Mouse (Mus musculus): ENCODE results near the gene Ptges3.
"Not testable (repeated sequence)": the region's sequence is repeated elsewhere in the genome, so short reads cannot be mapped to it uniquely, and the experiment has no call there.

Gene Ptges3

DNA sequence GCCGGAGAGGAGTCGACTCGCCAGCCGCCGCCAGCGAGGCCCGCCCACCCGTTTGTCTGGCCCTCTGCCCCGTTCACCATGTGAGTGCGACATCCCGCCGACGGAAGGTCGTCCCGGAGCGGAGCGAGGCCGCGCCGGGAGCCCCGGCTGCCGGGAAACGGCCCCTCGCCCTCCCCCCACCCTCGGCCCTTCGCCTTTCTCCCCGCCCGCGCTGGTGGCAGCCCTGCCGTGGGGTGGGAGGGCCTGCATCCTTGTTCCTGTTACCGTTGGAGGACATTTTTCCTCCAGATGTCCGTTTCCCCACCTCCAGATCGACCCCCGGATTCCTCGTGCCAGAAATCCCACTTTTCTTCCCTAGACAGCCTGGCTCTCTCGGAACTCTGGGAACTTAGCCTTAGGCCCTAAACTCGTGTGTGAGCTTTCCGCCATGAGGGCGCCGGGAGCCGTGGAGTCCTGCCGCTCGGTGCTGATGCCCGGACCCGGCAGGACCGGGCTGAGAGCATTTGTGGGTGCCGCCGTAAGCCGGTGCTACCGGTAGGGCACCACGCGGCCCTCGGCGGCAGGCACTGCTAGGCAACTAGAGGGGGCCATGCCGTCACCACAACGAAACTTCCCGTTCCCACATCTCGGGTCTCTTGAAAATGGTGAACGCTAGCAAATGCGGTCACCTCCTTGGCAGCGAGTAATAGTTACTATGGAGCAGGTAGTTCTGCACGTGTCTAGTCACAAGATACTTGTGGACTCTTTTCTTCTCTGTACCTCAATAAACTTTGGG is 640 bp downstream of the Ptges3 start:
- peak; percentile 23 for DNase-seq (ENCODE audit: low read depth, low spot score)

DNA sequence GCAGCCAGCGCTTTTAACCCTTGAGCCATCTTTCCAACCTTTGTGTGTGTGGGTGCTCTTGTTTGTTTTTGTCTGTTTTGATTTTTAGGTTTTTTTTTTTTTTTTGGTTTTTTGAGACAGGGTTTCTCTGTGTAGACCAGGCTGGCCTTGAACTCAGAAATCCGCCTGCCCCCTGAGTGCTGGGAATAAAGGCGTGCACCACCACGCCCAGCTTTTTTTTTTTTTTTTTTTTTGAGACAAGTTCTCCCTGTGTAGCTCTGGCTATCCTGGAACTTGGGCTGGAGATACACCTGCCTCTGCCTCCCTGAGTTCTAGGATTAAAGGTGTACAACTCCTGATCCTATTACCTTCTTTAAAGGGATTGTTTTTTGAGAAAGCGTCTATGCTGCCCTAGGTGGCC is 2.4 kb downstream of the Ptges3 start:
- no peak for DNase-seq (ENCODE audit: low read depth, low spot score)

DNA sequence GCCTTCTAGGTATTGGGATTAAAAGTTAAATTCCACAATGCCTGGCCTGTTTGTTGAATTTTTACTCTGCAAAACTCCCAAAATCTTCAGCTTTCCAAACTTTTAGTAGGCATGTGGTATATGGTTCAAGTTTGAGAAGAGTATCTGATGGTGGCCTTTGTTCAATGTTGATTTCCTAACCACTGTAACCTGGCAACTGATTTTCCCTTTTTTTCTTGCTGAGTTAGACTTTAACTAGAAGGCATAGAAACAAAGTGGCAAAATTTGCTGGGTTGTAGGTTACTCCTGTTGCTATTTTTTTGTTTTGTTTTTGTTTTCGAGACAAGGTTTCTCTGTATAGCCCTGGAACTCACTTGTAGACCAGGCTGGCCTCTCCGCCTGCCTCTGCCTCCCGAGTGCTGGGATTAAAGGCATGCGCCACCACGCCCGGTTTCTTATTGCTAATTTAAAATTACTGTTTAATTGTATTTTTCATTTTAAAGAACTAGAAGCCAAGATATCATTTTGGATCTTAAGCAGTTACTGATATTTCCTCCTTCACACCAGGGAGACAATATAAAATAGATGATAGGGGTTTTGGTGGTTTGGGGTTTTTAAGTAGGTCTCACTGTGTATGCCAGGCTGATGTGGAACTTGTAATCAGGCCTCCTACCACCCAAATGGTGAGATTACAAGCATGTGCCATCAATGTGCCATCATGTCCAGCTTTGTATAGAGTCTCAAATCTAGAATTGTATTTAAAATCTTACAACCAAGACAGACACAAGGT is 3.7 kb downstream of the Ptges3 start:
- no peak for DNase-seq (ENCODE audit: low read depth, low spot score)

DNA sequence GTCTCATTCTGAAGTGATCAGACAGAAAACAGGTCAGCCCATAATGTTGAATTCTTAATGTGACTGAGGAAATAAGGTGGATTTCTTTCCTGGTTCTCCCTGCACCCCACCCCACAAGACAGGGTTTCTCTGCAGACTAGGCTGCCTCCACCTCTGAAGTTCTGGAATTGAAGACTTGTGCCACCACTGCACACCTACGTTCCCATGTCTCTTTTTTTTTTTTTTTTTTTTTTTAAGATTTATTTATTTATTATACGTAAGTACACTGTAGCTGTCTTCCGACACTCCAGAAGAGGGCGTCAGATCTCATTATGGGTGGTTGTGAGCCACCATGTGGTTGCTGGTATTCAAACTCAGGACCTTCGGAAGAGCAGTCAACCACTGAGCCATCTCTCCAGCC is 7.3 kb downstream of the Ptges3 start:
- DNase-seq (ENCODE audit: low read depth, low spot score): no peak

DNA sequence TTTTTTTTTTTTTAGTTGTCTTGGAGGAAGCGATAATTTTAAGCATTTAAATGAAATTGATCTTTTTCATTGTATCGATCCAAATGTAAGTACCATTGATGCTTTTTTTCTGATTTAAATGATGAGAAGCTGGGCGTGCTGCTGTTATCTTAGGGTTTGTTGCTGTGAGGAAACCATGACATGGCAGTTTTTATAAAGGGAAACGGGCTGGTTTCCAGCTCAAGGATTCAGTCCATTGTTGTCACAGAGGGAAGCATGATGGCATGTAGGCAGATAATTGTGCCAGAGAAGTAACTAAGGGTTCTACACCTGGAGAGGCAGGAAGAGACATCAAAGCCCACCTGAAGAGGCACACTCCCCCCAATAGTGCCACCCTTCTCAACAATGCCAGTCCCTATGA is 10.4 kb downstream of the Ptges3 start:
- no peak for DNase-seq (ENCODE audit: low read depth, low spot score)

DNA sequence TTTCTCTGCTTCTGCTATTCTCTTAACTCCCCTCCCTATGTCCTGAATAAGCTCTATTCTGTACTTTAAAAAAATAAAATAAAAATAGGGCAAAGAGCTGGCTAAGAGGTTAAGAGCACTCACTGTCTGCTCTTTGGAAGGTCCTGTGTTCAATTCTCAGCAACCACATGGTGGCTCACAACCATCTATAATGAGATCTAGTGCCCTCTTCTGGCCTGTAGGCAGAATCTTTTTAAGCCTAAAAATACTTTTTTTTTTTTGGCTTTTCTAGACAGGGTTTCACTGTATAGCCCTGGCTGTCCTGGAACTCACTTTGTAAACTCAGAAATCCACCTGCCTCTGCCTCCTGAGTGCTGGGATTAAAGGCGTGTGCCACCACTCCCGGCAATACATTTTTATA is 11.7 kb downstream of the Ptges3 start:
- DNase-seq (ENCODE audit: low read depth, low spot score): not testable (repeated sequence)

DNA sequence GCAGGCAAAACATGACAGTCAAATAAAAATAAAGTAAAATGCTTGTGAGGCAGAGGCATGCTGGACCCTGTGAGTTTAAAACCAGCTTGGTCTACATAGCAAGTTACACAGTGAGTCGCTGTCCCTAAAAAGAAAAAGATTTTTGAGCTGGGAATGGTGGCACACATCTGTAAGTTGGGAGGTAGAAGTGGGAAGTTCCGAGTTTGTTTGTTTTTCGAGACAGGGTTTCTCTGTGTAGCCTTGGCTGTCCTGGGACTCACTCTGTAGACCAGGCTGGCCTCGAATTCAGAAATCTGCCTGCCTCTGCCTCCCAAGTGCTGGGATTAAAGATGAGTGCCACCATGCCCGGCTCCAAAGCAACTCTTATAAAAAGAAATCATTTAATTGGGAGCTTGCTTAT is 19.5 kb downstream of the Ptges3 start:
- not testable (repeated sequence) for DNase-seq (ENCODE audit: low read depth, low spot score)

DNA sequence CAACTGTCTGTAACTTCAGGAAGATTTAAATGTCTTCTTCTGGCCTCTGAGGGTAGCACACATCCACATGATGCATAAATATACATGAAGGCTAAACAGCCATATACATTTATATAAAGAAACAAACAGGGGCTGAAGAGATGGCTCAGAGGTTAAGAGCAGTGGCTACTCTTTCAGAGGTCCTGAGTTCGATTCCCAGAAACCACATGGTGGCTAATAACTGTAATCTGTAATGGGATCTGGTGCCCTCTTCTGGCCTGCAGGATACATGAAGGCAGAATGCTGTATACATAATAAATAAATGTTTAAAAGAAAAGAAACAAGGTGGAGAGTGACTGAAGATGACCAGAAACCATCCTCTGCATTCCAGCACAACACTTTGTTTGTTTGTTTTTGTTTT is 21.7 kb downstream of the Ptges3 start:
- no peak for DNase-seq (ENCODE audit: low read depth, low spot score)

DNA sequence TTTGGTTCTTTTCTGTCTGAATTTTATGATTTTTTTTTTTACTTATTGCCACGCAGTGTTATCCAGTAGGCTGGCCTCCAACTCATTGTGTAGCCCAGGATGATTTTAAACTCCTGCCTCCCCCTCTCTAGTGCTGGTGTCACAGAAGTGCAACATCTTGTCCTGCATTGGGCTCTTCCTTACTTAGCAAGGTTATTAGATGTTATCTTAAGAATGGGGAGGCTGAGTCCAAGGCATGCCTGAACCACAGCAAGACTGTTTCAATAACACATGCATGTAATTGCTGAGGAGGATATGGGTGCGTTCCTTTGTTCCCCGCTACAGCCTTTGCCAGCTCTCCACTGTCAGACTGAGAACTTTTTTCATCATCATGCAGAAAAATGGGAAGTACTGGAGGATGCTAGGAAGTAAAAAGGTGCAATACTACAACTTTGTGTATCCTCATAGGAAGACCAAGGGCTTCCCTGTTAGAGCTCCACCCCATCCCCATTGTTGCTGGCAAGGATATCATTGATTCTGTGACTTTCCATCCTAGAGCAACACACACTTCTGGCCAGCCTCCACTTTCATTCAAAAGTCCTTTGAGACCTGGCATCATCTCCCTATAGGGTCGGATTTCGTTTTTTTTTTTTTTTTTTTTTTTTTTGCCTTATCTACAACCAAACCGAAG is 23.2 kb downstream of the Ptges3 start:
- DNase-seq (ENCODE audit: low read depth, low spot score): no peak

DNA sequence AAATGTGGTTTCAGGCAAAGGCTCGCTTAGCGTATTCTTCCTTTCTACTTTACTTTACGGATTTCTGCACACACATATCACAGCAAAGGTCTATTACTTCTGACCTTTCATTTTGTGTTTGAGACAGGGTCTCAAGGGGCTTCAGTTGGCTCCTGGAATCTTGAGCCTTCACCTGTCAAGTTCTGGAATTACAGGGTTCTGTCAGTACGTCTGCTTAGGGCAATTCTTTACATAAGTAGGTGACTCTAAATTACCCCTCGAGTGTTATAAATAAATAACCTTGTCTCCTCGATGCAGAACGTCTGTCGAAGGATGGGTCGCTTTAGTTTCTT is 23.7 kb downstream of the Ptges3 start:
- DNase-seq (ENCODE audit: low read depth, low spot score): no peak

DNA sequence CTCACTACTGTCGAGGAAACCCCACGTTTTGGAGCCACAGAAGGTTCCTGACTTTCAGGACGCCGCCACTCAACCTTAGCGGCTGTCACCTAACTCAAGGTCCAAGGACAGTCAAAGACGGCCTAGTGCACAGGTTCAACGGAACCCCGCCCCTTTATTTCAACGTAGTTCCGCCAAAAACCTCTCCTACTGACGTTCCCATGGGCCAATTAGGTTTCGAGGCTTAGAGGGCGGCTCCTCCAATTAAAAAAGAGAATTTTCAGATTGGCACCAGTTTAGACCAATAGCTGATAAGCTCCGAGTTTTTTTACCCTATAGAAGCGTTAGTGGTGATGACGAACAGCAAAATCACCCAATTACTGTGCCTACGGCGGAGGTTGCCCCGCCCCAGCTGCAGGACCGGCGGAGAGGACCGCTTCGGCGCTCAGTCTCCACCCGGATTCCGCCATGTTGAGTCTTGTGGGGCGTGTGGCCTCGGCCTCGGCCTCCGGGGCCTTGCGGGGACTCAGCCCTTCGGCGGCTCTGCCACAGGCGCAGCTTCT is 24.2 kb downstream of the Ptges3 start, which contains the start of gene Atp5b:
Atp5b (plus strand) TSS at position 394 of the 542 bp plus-strand sequence.
- peak; percentile 100 for DNase-seq (ENCODE audit: low read depth, low spot score)

DNA sequence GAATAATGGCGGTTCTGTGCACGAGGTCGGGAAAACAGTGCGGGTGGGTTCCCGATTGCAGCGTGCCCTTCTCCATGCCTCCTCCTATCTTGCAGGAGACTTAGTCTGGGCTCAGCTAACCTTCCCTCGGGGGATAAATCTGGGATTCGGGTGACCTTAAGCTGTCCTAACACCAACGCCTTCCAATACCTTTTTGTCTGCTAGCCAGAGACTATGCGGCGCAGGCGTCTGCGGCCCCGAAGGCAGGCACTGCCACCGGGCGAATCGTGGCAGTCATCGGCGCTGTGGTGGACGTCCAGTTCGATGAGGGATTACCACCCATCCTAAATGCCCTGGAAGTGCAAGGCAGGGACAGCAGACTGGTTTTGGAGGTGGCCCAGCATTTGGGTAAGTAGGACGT is 24.9 kb downstream of the Ptges3 start:
- no peak for DNase-seq (ENCODE audit: low read depth, low spot score)

DNA sequence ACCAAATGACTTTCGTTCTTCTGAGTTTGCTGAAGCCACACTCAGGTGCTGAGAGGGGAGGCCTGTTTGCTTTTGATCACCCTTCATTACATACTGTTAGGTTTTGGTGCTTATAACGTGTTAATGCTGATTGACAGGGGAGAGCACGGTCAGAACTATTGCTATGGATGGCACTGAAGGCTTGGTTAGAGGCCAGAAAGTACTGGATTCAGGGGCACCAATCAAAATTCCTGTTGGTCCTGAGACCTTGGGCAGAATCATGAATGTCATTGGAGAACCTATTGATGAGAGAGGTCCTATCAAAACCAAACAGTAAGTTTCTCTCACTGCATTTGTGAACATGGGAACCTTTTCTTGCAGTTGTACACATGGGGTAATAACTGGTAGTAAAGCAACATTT is 25.4 kb downstream of the Ptges3 start:
- DNase-seq (ENCODE audit: low read depth, low spot score): no peak

DNA sequence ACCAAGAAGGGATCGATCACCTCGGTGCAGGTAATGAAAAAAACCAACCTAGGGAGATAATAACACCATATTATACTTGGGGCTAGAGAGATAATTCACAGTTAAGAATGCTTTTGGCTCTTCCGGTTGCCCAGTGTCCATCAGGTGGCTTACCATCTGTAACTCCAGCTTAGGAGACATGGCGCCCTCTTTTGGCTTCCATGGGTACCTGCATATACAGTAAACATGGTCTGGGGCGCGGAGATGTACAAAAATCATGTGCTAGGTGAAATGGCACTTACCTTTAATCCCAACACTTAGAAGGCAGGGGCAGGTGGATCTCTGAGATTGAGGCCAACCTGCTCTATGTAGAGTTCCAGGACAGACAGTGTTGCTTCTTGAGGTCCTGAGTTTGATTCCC is 27.6 kb downstream of the Ptges3 start:
- no peak for DNase-seq (ENCODE audit: low read depth, low spot score)

DNA sequence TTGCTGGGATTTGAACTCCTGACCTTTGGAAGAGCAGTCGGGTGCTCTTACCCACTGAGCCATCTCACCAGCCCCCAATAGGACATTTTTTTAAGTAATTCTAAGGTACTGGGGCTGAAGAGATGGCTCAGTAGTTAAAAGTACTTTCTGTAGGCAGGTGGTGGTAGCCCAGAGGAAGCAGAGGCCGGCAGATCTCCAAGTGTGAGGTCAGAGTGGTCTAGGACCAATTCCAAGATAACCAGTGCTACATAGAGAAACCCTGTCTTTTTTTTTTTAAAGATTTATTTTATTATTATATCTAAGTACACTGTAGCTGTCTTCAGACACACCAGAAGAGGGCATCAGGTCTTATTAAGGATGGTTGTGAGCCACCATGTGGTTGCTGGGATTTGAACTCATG is 28.5 kb downstream of the Ptges3 start:
- not testable (repeated sequence) for DNase-seq (ENCODE audit: low read depth, low spot score)

DNA sequence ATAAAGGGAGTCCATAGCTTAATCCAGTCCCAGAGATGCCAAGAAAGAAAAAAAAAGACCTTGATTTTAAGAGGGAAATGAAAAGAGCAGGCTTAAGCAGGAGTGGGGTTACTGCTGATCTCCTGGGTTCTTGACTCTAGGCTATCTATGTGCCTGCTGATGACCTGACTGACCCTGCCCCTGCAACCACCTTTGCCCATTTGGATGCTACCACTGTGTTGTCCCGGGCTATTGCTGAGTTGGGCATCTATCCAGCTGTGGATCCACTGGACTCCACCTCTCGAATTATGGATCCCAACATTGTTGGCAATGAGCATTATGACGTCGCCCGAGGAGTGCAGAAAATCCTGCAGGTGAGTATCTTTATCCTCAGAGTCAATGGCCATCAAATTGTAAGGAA is 29.4 kb downstream of the Ptges3 start:
- no peak for DNase-seq (ENCODE audit: low read depth, low spot score)

DNA sequence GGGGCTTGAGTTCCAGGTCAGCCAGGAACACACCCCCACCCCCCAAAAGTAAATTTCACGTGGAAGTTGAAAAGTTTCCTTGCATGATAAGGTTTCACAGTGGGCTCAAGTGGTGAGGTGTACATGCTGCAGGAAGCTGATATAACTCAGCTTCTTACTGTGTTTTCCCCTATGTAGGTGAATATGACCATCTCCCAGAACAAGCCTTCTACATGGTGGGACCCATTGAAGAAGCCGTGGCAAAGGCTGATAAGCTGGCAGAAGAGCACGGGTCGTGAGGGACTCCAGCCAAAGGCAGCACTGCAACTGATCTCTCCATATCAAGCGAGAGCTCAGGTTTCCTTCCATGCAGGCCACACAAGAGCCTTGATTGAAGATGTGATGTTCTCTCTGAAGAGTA is 31.1 kb downstream of the Ptges3 start:
- DNase-seq (ENCODE audit: low read depth, low spot score): no peak

DNA sequence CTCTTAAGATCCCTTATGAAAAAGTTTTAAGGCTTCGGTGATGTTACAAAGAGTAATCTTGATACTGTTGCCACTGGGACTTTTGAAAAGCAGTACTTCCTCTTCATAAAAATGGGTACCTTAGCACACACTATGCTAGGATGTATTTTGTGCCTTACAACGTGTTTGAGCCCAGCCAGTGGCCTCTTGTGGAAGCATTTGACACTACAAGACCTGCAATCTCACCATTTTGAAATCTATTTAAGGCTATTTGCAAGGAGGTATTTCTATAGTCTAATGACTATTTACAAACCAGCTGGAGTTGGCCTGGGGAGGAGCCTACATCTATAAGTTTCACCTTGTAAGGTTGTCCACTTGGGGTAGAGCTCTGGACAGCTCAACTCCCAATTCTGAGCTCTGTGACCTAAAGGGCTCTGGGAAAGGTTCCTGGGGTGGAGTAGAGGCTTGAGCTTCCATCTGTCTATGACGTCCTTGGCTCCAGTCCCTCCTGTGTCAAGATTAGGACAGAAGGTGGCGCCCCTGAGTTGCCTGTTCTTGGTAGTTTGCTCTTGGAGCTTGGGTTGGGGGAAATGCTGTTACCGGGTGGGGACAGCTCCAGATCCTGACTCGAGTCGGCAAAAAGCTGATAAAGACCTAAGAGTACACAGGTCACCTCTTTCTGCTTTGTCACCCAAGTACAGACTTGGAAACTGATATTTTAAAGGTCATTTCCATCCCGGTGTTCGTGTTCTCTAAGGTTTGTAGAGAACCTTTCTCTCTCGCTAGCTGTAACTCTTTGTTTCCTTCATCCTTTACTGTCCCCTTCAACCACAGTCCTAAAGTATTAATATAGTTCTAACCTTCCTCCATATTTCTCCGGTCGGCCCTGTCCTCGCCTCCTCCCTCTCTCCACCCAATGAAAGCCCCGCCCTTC is 32.2 kb downstream of the Ptges3 start:
- DNase-seq (ENCODE audit: low read depth, low spot score): peak; percentile 72

DNA sequence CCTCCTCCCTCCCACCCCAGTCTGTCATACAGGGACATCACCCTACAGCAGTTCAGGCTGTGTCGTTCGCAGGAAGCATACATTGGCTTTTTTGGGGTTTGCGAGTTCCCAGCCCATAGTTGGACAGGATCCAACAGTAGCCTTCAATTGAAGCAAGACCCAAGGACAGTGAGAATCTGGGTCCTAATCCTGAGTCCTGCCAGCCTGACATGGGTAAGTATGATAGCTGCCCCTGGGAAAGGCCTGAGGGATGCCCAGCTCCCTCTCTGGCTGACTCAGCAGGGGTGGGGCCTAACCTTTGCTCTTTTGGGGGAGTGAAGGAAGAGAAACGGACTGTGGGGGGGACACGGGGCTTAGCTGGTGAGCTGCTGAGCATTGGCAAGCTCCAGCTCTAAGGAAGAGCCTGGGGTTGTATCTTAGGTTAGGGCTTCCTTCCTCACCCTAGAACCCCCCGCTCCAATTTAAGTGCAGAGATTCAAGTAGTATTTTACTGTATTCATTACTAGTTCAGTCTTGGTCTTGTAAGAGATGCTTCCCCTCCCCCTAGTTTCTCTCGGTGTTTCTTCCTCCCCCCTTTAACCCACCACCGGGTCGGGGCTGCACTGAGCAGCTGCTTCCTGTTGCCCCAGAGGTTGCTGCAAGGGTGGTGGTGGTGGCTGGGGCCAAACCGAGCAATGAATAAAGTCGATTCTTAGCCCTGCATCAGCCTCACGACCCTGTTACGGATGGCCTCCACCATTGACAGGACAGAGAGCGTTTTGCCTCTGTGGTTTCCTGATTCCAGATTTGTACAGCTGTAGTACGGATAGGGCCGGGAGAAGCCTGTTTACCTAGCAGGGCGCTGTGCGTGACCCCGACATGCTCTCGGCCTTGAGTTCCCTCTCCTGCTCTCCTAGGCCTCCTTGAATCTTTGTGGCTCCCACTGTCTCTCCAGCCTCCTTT is 33.1 kb downstream of the Ptges3 start, which contains the start of gene Baz2a:
Baz2a (plus strand) TSS at position 14 of the 942 bp plus-strand sequence.
- no peak for DNase-seq (ENCODE audit: low read depth, low spot score)

Measured in telencephalon, adult 2 months (tissue).